ENCODE assay signal across 26 mouse cellular contexts in the genomic region with DNA sequence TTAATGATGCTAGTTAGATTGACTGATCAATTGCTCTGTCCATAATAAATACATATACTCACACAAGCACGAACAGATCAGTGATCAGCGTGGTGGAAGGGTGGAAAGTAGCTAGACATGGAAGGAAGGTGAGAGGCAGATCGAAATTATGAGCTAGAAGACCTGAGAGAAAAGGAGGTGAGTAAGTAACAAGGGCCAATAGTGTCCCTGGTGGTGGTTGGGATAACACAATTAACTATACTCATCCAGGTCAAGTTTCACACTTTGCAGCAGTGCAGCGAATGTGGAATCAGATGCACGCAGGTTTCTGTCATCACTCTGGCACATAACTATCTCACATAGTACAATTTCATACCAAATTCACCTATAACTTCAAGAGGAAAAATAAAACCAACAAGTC.
DNase-seq lines count a peak whose midpoint lies in the region; ATAC-seq and TF ChIP-seq lines count a peak whose summit lies in the region.
"Had no signal": no experiment of that assay in that cellular context is flagged by ENCODE, and none has a peak within 500 bp of the region (broad histone marks: within the 10 kb centered on the region; RNA-seq: fewer than 3 reads in every experiment).

No protein-coding gene starts in this region.

- H3K27me3 ChIP-seq in heart, adult 2 months (ENCODE audit: control insufficient read depth, insufficient read depth, low read length): no peaks in the 10 kb centered on the region
- no peaks in the 10 kb centered on the region for H3K27me3 ChIP-seq in kidney, postnatal 0 days (ENCODE audit: insufficient read depth, low read length)
- no peaks in the 10 kb centered on the region for H3K27me3 ChIP-seq in midbrain, embryonic 14.5 days (ENCODE audit: control insufficient read depth, insufficient read depth, low read length)
- H3K27me3 ChIP-seq in midbrain, embryonic 13.5 days: peaks cover 14% of the 10 kb centered on the region; the same call in 1 of the 2 replicates
- H3K27me3 ChIP-seq: forebrain, embryonic 15.5 days; hindbrain, embryonic 13.5 days; liver, embryonic 15.5 days; stomach, embryonic 15.5 days had no signal

- no peak for TF ChIP-seq POLR2A in heart, adult 2 months (IDR thresholded peaks at IDR 0.05; ENCODE audit: insufficient read depth, low read depth, low read length)

- no peak overlapping the region for H3K9ac ChIP-seq in heart, adult 2 months (ENCODE audit: low read depth, low read length)
- no peak overlapping the region for H3K9ac ChIP-seq in kidney, postnatal 0 days (ENCODE audit: low read depth, low read length)
- H3K9ac ChIP-seq in midbrain, embryonic 14.5 days (replicated peaks; ENCODE audit: low read length): no peak overlapping the region
- H3K9ac ChIP-seq in midbrain, embryonic 13.5 days (replicated peaks): no peak overlapping the region
- H3K9ac ChIP-seq: embryonic facial prominence, embryonic 13.5 days; forebrain, embryonic 15.5 days; hindbrain, embryonic 13.5 days; liver, embryonic 15.5 days; stomach, embryonic 15.5 days had no signal

- no peak for TF ChIP-seq EP300 in heart, adult 2 months (IDR thresholded peaks at IDR 0.05; ENCODE audit: insufficient read depth, low read depth, low read length)

- no peak for ATAC-seq in kidney, postnatal 0 days (replicated peaks; ENCODE audit: low FRiP score, low read depth)
- no peak for ATAC-seq in midbrain, embryonic 14.5 days (ENCODE audit: low FRiP score, low TSS enrichment)
- ATAC-seq in midbrain, embryonic 13.5 days: no peak
- no peak for ATAC-seq in megakaryocyte progenitor cell, adult 5-6 weeks (replicated peaks; ENCODE audit: poor library complexity)
- ATAC-seq: forebrain, embryonic 15.5 days; inflammation-experienced regulatory T-cells, adult 6 months; Patski had no signal

- no peak for DNase-seq in heart, adult 2 months
- no peak for DNase-seq in heart, adult 8-10 months (ENCODE audit: low spot score)
- no peak for DNase-seq in kidney, postnatal 0 days (ENCODE audit: low spot score)
- DNase-seq in kidney, adult 18-20 months: no peak
- DNase-seq in midbrain, embryonic 14.5 days: no peak
- DNase-seq: adrenal gland, postnatal 25 days; cerebellum, adult 18-20 months; cerebellum, postnatal 10 days; gastrocnemius, postnatal 25 days; heart, adult 18-20 months; kidney, adult 8-10 months; kidney, postnatal 10 days; liver; right cerebral cortex, postnatal 25 days; thymus, postnatal 14 days had no signal

- no peak overlapping the region for H3K4me3 ChIP-seq in heart, adult 2 months
- no peak overlapping the region for H3K4me3 ChIP-seq in kidney, postnatal 0 days (replicated peaks; ENCODE audit: low read depth, low read length)
- no peak overlapping the region for H3K4me3 ChIP-seq in midbrain, embryonic 14.5 days (replicated peaks; ENCODE audit: low read depth, low read length)
- no peak overlapping the region for H3K4me3 ChIP-seq in midbrain, embryonic 13.5 days (replicated peaks)
- H3K4me3 ChIP-seq: embryonic facial prominence, embryonic 13.5 days; forebrain, embryonic 10.5 days; forebrain, embryonic 15.5 days; hindbrain, embryonic 13.5 days; liver, embryonic 15.5 days; stomach, embryonic 15.5 days had no signal

- no peaks in the 10 kb centered on the region for H3K4me1 ChIP-seq in heart, adult 2 months (ENCODE audit: control insufficient read depth, insufficient read depth, low read length)
- H3K4me1 ChIP-seq in kidney, postnatal 0 days (replicated peaks; ENCODE audit: insufficient read depth, low read length): no peaks in the 10 kb centered on the region
- 0 out of 2 replicates have a peak, but pooled peaks cover 3% of the 10 kb centered on the region for H3K4me1 ChIP-seq in midbrain, embryonic 14.5 days (ENCODE audit: control insufficient read depth, insufficient read depth, low read length)
- H3K4me1 ChIP-seq in midbrain, embryonic 13.5 days (replicated peaks): peaks cover 33% of the 10 kb centered on the region
- H3K4me1 ChIP-seq: embryonic facial prominence, embryonic 13.5 days; liver, embryonic 15.5 days; stomach, embryonic 15.5 days had no signal

- WGBS in heart, adult 2 months: 72% methylated on average over 5 of the region's 5 CpGs
- 72% methylated on average over 5 of the region's 5 CpGs for WGBS in kidney, postnatal 0 days
- 77% methylated on average over 5 of the region's 5 CpGs for WGBS in midbrain, embryonic 14.5 days
- WGBS in midbrain, embryonic 13.5 days: 74% methylated on average over 5 of the region's 5 CpGs

- no peaks in the 10 kb centered on the region for H3K36me3 ChIP-seq in heart, adult 2 months (ENCODE audit: control insufficient read depth, insufficient read depth, low read length)
- H3K36me3 ChIP-seq in kidney, postnatal 0 days (ENCODE audit: insufficient read depth, low read length): no peaks in the 10 kb centered on the region
- H3K36me3 ChIP-seq in midbrain, embryonic 14.5 days (ENCODE audit: control insufficient read depth, insufficient read depth, low read length): no peaks in the 10 kb centered on the region
- H3K36me3 ChIP-seq in midbrain, embryonic 13.5 days: no peaks in the 10 kb centered on the region
- H3K36me3 ChIP-seq: embryonic facial prominence, embryonic 13.5 days; forebrain, embryonic 10.5 days; forebrain, embryonic 15.5 days; hindbrain, embryonic 13.5 days; liver, embryonic 15.5 days; stomach, embryonic 15.5 days had no signal

- TF ChIP-seq CTCF in heart, adult 2 months (IDR thresholded peaks at IDR 0.05): 0 out of 2 replicates have a peak, but pooled peaks have one; percentile 12
- peak; percentile 39; the same call in 1 of the 2 replicates for TF ChIP-seq CTCF in kidney, postnatal 0 days (IDR thresholded peaks at IDR 0.05; ENCODE audit: low read depth)

- no peaks in the 10 kb centered on the region for H3K9me3 ChIP-seq in kidney, postnatal 0 days (replicated peaks; ENCODE audit: low read length)
- no peaks in the 10 kb centered on the region for H3K9me3 ChIP-seq in midbrain, embryonic 14.5 days (ENCODE audit: control insufficient read depth, low read length)
- no peaks in the 10 kb centered on the region for H3K9me3 ChIP-seq in midbrain, embryonic 13.5 days
- H3K9me3 ChIP-seq: embryonic facial prominence, embryonic 13.5 days; forebrain, embryonic 10.5 days; forebrain, embryonic 15.5 days; hindbrain, embryonic 13.5 days; liver, embryonic 15.5 days; stomach, embryonic 15.5 days had no signal

- H3K79me2 ChIP-seq in heart, adult 2 months (replicated peaks; ENCODE audit: control insufficient read depth, insufficient read depth, low read length): no peaks in the 10 kb centered on the region; the same call in 1 of the 2 replicates

- H3K4me2 ChIP-seq in kidney, postnatal 0 days (ENCODE audit: low read length): no peak overlapping the region
- H3K4me2 ChIP-seq in midbrain, embryonic 14.5 days (ENCODE audit: low read length): no peak overlapping the region
- no peak overlapping the region for H3K4me2 ChIP-seq in midbrain, embryonic 13.5 days (replicated peaks)
- H3K4me2 ChIP-seq: embryonic facial prominence, embryonic 13.5 days; forebrain, embryonic 15.5 days; hindbrain, embryonic 13.5 days; liver, embryonic 15.5 days; midbrain, embryonic 11.5 days; stomach, embryonic 15.5 days had no signal

- no peak overlapping the region for H3K27ac ChIP-seq in heart, adult 2 months
- H3K27ac ChIP-seq in kidney, postnatal 0 days: no peak overlapping the region
- H3K27ac ChIP-seq in midbrain, embryonic 14.5 days (replicated peaks; ENCODE audit: low read depth, low read length): peak overlapping the region; percentile 37; the same call in 1 of the 2 replicates
- H3K27ac ChIP-seq in midbrain, embryonic 13.5 days: no peak overlapping the region
- H3K27ac ChIP-seq: embryonic facial prominence, embryonic 13.5 days; forebrain, embryonic 10.5 days; forebrain, embryonic 15.5 days; hindbrain, embryonic 13.5 days; liver, embryonic 15.5 days; stomach, embryonic 15.5 days had no signal

- intact Hi-C loops in heart, adult 2 months (cut with DNase I): no loop called here
